Mouse (Mus musculus) hindbrain, embryonic 11.5 days (tissue): ENCODE data around the gene Kcnab2. TPM values are rescaled to one million over a fixed set of nuclear protein-coding genes. Genes with fewer than 3 reads are reported as not detected.

Experiments
- ATAC-seq: fragments of 200-750 bp; cut with Nextera tagmentation; 2 replicates; pipeline ENCODE4 v1.8.0; 2017; ENCODE audit warnings: mild to moderate bottlenecking, moderate TSS enrichment, moderate library complexity; ENCODE audit not compliant: low FRiP score
- DNase-seq: peaks from one replicate; pipeline ENCODE4 v3.0.0-alpha.2; 2015; ENCODE audit warnings: low spot score
- H3K27ac ChIP-seq: fragments of 300-500 bp; sonication (generic); 2 replicates; pipeline ENCODE4 v1.5.1; 2014; ENCODE audit warnings: mild to moderate bottlenecking, low read depth, low read length
- H3K27me3 ChIP-seq: fragments of 300-500 bp; sonication (generic); 2 replicates; pipeline ENCODE4 v1.6.1; 2014; ENCODE audit warnings: mild to moderate bottlenecking, low read length, moderate library complexity, mixed read lengths; ENCODE audit not compliant: control insufficient read depth, insufficient read depth
- H3K36me3 ChIP-seq: fragments of 300-500 bp; sonication (generic); 2 replicates; pipeline ENCODE4 v1.6.1; 2014; ENCODE audit warnings: mild to moderate bottlenecking, low read length, moderate library complexity, mixed read lengths; ENCODE audit not compliant: control insufficient read depth, insufficient read depth
- H3K4me1 ChIP-seq: fragments of 300-500 bp; sonication (generic); replicated peaks from 2 replicates; pipeline ENCODE4 v1.6.1; 2014; ENCODE audit warnings: low read length, mixed read lengths; ENCODE audit not compliant: control insufficient read depth, insufficient read depth
- H3K4me2 ChIP-seq: fragments of 300-500 bp; sonication (generic); replicated peaks from 2 replicates; pipeline ENCODE4 v1.6.1; 2014; ENCODE audit warnings: mild to moderate bottlenecking, low read depth, low read length
- H3K4me3 ChIP-seq: fragments of 300-500 bp; sonication (generic); 2 replicates; pipeline ENCODE4 v1.5.1; 2014; ENCODE audit warnings: low read depth, low read length
- H3K9ac ChIP-seq: fragments of 300-500 bp; sonication (generic); 2 replicates; pipeline ENCODE4 v1.6.1; 2014; ENCODE audit warnings: low read depth, low read length
- H3K9me3 ChIP-seq: fragments of 300-500 bp; sonication (generic); 2 replicates; pipeline ENCODE4 v1.6.1; 2016; ENCODE audit warnings: low read length; ENCODE audit not compliant: control insufficient read depth
- WGBS: fragments of 180-500 bp; shearing (Covaris S2); extraction: QIAGEN DNeasy Blood & Tissue Kit; methylation state at CpG from one replicate; pipeline ENCODE4 v1.1.7; 2014; 5-methylcytosine and 5-hydroxymethylcytosine counted together
- polyA plus RNA-seq: library from polyadenylated mRNA; unstranded; fragments of >200 nt; fragmentation: Nextera tagmentation; extraction: Ambion mirVana; gene quantifications from 2 replicates; pipeline ENCODE4 v1.2.1, GENCODE M21; 2014

Gene Kcnab2
- polyA plus RNA-seq, 1 experiment from 2014 or later, result 11.1 TPM

GRCm38 (mm10) chr4:152446178-152446577 lies 31.5 kb downstream of the Kcnab2 start:
- Histone ChIP-seq H3K4me3 (no peak overlapping the region), H3K27me3 (no peaks in the 10 kb centered on the region), H3K27ac (no peak overlapping the region), H3K36me3 (no peaks in the 10 kb centered on the region), H3K4me2 (no peak overlapping the region), H3K9me3 (no peaks in the 10 kb centered on the region), H3K4me1 (no peaks in the 10 kb centered on the region), H3K9ac (no peak overlapping the region)
- no peak for DNase-seq
- no peak for ATAC-seq
- 87% methylated on average over 10 of the region's 10 CpGs for WGBS

DNA sequence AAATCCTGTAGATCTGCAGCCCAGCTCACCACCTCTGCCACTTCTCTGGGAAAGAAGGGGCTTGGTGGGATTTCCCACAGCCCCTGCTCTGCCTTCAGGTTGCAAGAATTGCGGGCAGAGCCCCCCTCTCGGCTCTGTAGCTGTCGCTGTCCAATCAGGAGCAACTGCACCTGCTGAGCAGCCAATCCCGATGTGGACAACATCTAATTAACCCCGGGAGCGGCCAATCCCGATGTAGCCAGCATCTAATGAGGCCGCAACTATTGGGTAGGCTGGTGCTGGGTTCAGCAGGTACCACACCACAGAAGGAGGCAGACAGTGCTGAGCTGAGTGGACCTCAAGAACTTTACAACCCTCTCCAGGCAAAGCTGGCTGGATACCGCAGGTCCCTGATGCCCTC lies 36.1 kb downstream of the Kcnab2 start:
- DNase-seq (no peak), ATAC-seq (no peak)
- no peak overlapping the region for H3K9ac ChIP-seq
- WGBS, result 37% methylated on average over 9 of the region's 9 CpGs
- no peak overlapping the region for H3K4me2 ChIP-seq
- H3K4me1 ChIP-seq, result no peaks in the 10 kb centered on the region
- no peak overlapping the region for H3K27ac ChIP-seq
- H3K27me3 ChIP-seq, result no peaks in the 10 kb centered on the region
- no peaks in the 10 kb centered on the region for H3K36me3 ChIP-seq
- no peak overlapping the region for H3K4me3 ChIP-seq
- no peaks in the 10 kb centered on the region for H3K9me3 ChIP-seq

GRCm38 (mm10) chr4:152440882-152441281 lies 36.8 kb downstream of the Kcnab2 start:
- Histone ChIP-seq H3K4me2 (no peak overlapping the region), H3K27me3 (no peaks in the 10 kb centered on the region), H3K4me1 (no peaks in the 10 kb centered on the region), H3K27ac (no peak overlapping the region), H3K36me3 (no peaks in the 10 kb centered on the region), H3K4me3 (no peak overlapping the region), H3K9me3 (no peaks in the 10 kb centered on the region), H3K9ac (no peak overlapping the region)
- ATAC-seq (no peak), DNase-seq (no peak)
- 62% methylated on average over 9 of the region's 9 CpGs for WGBS

- Histone ChIP-seq H3K36me3 (no peaks in the 10 kb centered on the region), H3K9ac (no peak overlapping the region), H3K27ac (no peak overlapping the region), H3K9me3 (no peaks in the 10 kb centered on the region), H3K4me3 (0 out of 2 replicates have a peak overlapping the region, but pooled peaks have one; percentile 2), H3K4me1 (no peaks in the 10 kb centered on the region), H3K27me3 (no peaks in the 10 kb centered on the region), H3K4me2 (peak overlapping the region; percentile 32)
- 11% methylated on average over 10 of the region's 10 CpGs for WGBS
- DNase-seq (peak; percentile 91), ATAC-seq (peak; percentile 62; the same call in 1 of the 2 replicates)
Measured at GRCm38 (mm10) chr4:152435255-152435654, 42.4 kb downstream of the Kcnab2 start.

DNA sequence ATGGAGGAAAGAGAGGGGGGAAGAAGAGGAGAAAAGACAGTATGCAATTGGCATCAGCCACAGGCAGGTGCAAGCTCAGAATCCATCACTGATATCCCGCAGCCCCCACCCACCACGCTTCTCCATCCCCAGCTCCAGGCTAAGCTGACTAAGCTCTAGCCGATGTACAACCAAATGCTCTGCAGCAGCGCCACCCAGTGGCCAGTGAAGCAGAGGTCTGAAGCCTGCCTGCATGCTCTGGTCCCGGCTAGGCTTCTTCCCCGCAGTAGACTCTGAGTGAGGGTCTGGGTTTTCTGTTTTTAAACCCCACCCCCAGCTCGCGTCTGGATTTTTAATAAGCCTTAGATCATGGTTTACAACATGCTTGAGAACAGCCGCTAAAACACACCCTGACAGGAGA lies 42.8 kb downstream of the Kcnab2 start:
- H3K9ac ChIP-seq, result no peak overlapping the region

DNA sequence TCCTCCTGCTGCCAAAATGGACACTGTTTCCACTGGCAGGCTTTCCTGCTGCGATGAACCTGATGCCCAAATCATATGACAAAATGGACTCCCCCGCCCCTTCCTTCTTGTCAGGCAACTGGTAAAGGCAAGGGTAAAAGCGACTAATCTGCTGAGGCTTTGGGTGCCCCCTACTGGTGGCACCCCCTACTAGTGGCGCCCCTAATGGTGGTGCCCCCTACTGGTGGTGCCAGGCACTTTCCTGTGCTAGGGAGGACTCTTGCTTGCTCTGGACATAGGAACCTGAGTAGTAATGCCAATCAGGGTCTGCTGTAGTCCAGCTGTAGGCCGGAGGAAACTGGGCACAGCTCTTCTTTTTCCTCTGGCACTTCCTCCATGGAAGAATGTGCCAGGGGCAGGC lies 45.4 kb downstream of the Kcnab2 start:
- Histone ChIP-seq H3K36me3 (no peaks in the 10 kb centered on the region), H3K9ac (no peak overlapping the region), H3K27me3 (no peaks in the 10 kb centered on the region), H3K4me3 (no peak overlapping the region), H3K4me1 (no peaks in the 10 kb centered on the region), H3K4me2 (no peak overlapping the region), H3K9me3 (no peaks in the 10 kb centered on the region), H3K27ac (no peak overlapping the region)
- 60% methylated on average over 5 of the region's 5 CpGs for WGBS
- DNase-seq, result peak; percentile 64
- ATAC-seq, result no peak

More for the DNA sequence above, 42.8 kb downstream of the Kcnab2 start:
- peak; percentile 96 for DNase-seq
- Histone ChIP-seq H3K27me3 (no peaks in the 10 kb centered on the region), H3K4me1 (no peaks in the 10 kb centered on the region), H3K4me3 (0 out of 2 replicates have a peak overlapping the region, but pooled peaks have one; percentile 2), H3K9me3 (no peaks in the 10 kb centered on the region), H3K27ac (no peak overlapping the region), H3K4me2 (peak overlapping the region; percentile 32), H3K36me3 (no peaks in the 10 kb centered on the region)
- peak; percentile 89 for ATAC-seq
- 4% methylated on average over 9 of the region's 9 CpGs for WGBS

DNA sequence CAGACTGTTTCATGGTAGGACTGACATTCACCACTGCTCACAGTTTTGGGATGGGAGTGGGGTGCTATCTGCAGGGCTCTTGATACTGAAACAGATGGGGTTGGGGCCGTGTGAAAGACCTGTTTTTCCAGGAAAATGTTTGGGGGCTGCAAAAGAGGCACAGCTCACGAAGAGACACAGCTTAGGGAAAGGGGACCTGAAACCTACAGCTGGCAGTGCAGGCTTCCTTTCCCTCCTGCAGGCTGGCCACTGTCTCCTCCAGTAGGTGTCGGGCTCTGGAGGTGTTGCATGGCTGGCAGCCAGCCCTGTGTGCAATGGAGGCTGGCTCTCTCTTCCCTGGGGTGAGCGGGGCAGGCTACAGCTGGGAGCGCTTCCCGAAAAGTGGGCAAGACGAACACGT lies 49.4 kb downstream of the Kcnab2 start:
- no peaks in the 10 kb centered on the region for H3K36me3 ChIP-seq
- no peak overlapping the region for H3K4me2 ChIP-seq
- DNase-seq, result no peak
- no peak overlapping the region for H3K4me3 ChIP-seq
- no peaks in the 10 kb centered on the region for H3K9me3 ChIP-seq
- no peak overlapping the region for H3K27ac ChIP-seq
- WGBS, result 52% methylated on average over 8 of the region's 8 CpGs
- no peaks in the 10 kb centered on the region for H3K4me1 ChIP-seq
- H3K27me3 ChIP-seq, result no peaks in the 10 kb centered on the region
- H3K9ac ChIP-seq, result no peak overlapping the region
- no peak for ATAC-seq

GRCm38 (mm10) chr4:152424922-152425321 lies 52.7 kb downstream of the Kcnab2 start:
- Histone ChIP-seq H3K4me3 (no peak overlapping the region), H3K27ac (no peak overlapping the region), H3K27me3 (no peaks in the 10 kb centered on the region), H3K4me2 (no peak overlapping the region), H3K9me3 (no peaks in the 10 kb centered on the region), H3K9ac (no peak overlapping the region), H3K4me1 (no peaks in the 10 kb centered on the region), H3K36me3 (no peaks in the 10 kb centered on the region)
- DNase-seq (peak; percentile 57), ATAC-seq (no peak)
- 61% methylated on average over 5 of the region's 5 CpGs for WGBS

DNA sequence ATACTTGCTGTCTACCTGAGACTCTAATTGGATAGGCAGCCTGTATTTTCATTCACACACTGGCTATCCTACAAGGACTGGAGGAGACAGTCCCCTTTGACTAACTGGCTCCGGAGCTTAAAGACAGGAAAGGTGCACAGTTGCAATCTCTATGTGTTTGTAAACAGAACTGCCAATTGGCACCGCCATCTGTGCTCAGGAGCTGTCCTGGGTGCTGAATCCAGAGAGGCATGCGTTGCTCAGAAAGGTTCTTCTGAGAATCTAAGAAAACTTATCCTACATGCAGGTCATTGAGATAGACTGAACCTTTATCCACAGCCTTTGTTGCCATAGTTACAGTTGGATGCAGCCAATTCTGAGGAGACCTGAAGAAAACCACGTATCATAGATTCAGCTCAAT lies 53.3 kb downstream of the Kcnab2 start:
- ATAC-seq, result no peak

More for the DNA sequence above, 53.3 kb downstream of the Kcnab2 start:
- no peaks in the 10 kb centered on the region for H3K9me3 ChIP-seq
- peak; percentile 58 for DNase-seq
- no peak overlapping the region for H3K9ac ChIP-seq
- no peaks in the 10 kb centered on the region for H3K27me3 ChIP-seq
- 44% methylated on average over 4 of the region's 4 CpGs for WGBS
- no peak overlapping the region for H3K4me2 ChIP-seq
- H3K27ac ChIP-seq, result no peak overlapping the region
- no peak overlapping the region for H3K4me3 ChIP-seq
- H3K4me1 ChIP-seq, result no peaks in the 10 kb centered on the region
- H3K36me3 ChIP-seq, result no peaks in the 10 kb centered on the region
